Mouse (Mus musculus) hindbrain, postnatal 0 days (tissue): ENCODE measurements at regions not wholly inside any gene's neighbourhood (a gene's known extent, or its start where the extent isn't known, plus 50 kb on each side); places are given as distances from the start of the nearest gene placed in this dataset.

ENCODE experiments used
- ATAC-seq: fragments of 200-750 bp; cut with Nextera tagmentation; 2 replicates; pipeline ENCODE4 v1.8.0; 2017; ENCODE audit warnings: mild to moderate bottlenecking, moderate TSS enrichment, moderate library complexity
- DNase-seq: peaks from one replicate; pipeline ENCODE4 v3.0.0-alpha.2; 2015; ENCODE audit warnings: low spot score
- H3K27ac ChIP-seq: fragments of 300-500 bp; sonication (generic); 2 replicates; pipeline ENCODE4 v1.5.1; 2014; ENCODE audit warnings: mild to moderate bottlenecking
- H3K27me3 ChIP-seq: fragments of 300-500 bp; sonication (generic); 2 replicates; pipeline ENCODE4 v1.6.1; 2014; ENCODE audit warnings: low read length, mixed read lengths; ENCODE audit not compliant: insufficient read depth
- H3K36me3 ChIP-seq: fragments of 300-500 bp; sonication (generic); 2 replicates; pipeline ENCODE4 v1.6.1; 2014; ENCODE audit warnings: low read length, mixed read lengths; ENCODE audit not compliant: insufficient read depth
- H3K4me1 ChIP-seq: fragments of 300-500 bp; sonication (generic); 2 replicates; pipeline ENCODE4 v1.6.1; 2014; ENCODE audit warnings: antibody characterized with exemption, low read length, mixed read lengths; ENCODE audit not compliant: insufficient read depth
- H3K4me2 ChIP-seq: fragments of 300-500 bp; sonication (generic); 2 replicates; pipeline ENCODE4 v1.6.1; 2014; ENCODE audit warnings: low read depth, mild to moderate bottlenecking, low read length, moderate library complexity, mixed read lengths
- H3K4me3 ChIP-seq: fragments of 300-500 bp; sonication (generic); 2 replicates; pipeline ENCODE4 v1.5.1; 2014; ENCODE audit warnings: low read length
- H3K9ac ChIP-seq: fragments of 300-500 bp; sonication (generic); replicated peaks from 2 replicates; pipeline ENCODE4 v1.6.1; 2014; ENCODE audit warnings: mild to moderate bottlenecking, low read length, moderate library complexity, mixed read lengths
- H3K9me3 ChIP-seq: fragments of 300-500 bp; sonication (generic); 2 replicates; pipeline ENCODE4 v1.6.1; 2016; ENCODE audit warnings: low read length, mixed read lengths
- CTCF ChIP-seq: IDR thresholded peaks from 2 replicates; pipeline ENCODE4 v1.5.1; 2016; ENCODE audit warnings: antibody characterized with exemption, control low read depth, low read depth
- WGBS: fragments of 180-500 bp; shearing (Covaris S2); extraction: QIAGEN DNeasy Blood & Tissue Kit; methylation state at CpG from one replicate; pipeline ENCODE4 v1.1.7; 2014; 5-methylcytosine and 5-hydroxymethylcytosine counted together

DNA sequence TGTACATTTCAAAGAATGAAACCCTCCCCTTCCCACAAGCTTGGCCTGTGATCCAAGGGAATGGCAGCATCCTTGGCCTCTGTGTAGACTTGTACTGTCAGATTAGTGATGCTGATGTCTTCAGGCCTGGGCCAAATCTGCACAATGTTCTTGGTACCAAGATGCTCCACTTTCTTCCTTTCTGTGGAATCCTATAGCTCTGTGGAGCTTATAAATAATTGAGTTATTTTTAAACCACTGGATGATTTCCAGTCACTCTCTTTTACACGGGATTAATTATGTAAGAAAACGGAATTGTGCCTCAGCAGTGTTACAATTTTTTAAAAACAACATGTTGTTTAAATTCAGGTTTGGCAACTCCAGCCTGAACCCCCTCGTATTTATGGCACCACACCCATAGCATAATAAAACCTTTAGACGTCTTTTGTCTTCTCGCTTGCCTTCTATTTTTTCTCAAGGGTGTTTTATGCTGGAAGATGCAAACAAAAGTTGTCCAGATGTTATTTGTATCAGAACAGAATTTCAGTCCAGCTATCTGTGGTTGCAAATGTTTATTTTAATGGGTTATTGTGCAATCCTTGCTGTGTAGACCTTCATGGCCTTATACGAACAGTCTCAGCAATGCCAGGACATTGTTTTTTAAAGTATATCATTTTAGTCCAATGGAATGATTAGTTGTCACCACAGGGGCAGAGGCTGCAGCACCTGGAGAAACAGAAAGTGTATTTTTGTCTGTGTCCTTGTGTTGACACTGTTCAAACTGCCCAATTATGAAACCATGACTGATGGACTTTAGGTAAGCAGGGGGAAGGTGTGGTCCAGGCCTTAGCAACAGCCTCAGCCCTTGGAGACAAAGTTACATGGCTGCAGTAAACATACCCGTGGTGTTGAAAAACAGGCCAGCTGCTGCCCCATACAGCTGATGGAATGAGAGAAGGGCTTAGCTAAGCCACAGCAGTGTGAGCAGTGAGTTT lies 630.4 kb upstream of the Zeb2 start:
- 75% methylated on average over 7 of the region's 7 CpGs for WGBS

DNA sequence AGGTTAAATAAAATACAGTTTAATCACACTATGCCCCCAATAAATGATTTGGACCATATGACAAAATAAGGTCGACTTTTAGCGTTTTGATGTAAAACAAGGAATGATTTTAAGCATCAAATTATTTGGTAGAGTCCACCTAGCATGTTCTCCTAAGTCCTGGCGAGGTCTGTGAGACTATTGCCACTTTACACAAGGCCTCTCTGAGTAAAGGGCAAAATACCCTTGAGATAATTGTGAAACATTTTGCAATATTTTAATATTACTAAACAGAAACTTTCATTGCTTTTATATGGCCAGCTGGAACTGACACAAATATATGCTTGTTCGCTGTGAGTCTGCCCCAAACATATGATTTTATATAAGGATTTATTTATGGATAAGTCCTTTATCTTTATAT lies 629.4 kb upstream of the Zeb2 start:
- Histone ChIP-seq H3K4me2 (no peak overlapping the region), H3K27me3 (no peaks in the 10 kb centered on the region), H3K4me3 (no peak overlapping the region), H3K9me3 (no peaks in the 10 kb centered on the region), H3K9ac (no peak overlapping the region), H3K4me1 (no peaks in the 10 kb centered on the region), H3K27ac (no peak overlapping the region), H3K36me3 (no peaks in the 10 kb centered on the region)
- no peak for ATAC-seq
- no peak for TF ChIP-seq CTCF
- WGBS: 88% methylated on average over 4 of the region's 4 CpGs
- DNase-seq: no peak

More for the DNA sequence above, 630.4 kb upstream of the Zeb2 start:
- Histone ChIP-seq H3K36me3 (no peaks in the 10 kb centered on the region), H3K9ac (no peak overlapping the region), H3K4me2 (no peak overlapping the region), H3K9me3 (no peaks in the 10 kb centered on the region), H3K27me3 (no peaks in the 10 kb centered on the region), H3K27ac (no peak overlapping the region), H3K4me3 (no peak overlapping the region), H3K4me1 (no peaks in the 10 kb centered on the region)
- ATAC-seq (no peak), DNase-seq (no peak)
- TF ChIP-seq CTCF: no peak

DNA sequence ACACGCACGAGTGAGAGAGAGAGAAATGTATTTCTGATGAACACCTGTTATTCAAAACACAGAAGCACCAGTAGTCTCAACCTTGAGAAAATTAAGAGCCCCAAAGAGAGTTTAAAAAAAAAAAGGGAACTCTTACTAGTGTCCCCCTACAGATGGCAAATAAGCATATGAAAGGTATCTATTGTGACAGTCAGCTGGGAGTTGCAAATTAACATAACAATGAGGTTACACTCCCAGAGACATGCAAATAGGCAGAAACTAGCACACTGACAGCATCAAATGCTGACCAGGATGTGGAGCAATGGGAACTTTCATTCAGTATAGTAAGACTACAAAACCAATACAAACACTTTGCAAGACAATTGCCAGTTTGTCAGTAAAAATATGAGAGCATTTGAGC lies 619.1 kb upstream of the Zeb2 start:
- ATAC-seq: no peak
- H3K9ac ChIP-seq: no peak overlapping the region
- H3K36me3 ChIP-seq: no peaks in the 10 kb centered on the region
- H3K4me1 ChIP-seq: no peaks in the 10 kb centered on the region
- no peaks in the 10 kb centered on the region for H3K27me3 ChIP-seq
- no peaks in the 10 kb centered on the region for H3K9me3 ChIP-seq
- WGBS: 39% methylated on average over 2 of the region's 2 CpGs
- no peak overlapping the region for H3K27ac ChIP-seq
- no peak overlapping the region for H3K4me3 ChIP-seq
- no peak for TF ChIP-seq CTCF
- H3K4me2 ChIP-seq: no peak overlapping the region
- no peak for DNase-seq

DNA sequence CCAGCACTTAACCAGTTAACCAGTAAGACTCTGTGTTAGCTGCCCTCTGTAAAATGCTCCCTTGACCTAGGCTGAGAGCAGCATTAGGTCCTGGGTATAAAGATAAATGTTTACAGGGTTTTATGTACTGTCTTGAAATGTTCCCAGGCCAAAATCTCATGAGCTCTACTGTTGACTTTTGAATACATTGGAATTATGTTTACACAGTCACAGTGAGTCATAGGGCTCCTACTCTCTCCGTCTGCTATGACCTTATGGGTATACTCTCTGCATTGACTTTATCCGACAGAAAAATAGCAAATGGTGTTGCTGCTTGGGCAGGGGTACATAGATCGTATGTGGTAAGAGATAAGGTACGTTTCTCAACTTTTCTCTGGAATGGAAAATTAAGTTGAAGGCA lies 596.8 kb upstream of the Zeb2 start:
- Histone ChIP-seq H3K4me2 (no peak overlapping the region), H3K36me3 (no peaks in the 10 kb centered on the region), H3K9me3 (no peaks in the 10 kb centered on the region), H3K9ac (no peak overlapping the region), H3K27me3 (no peaks in the 10 kb centered on the region), H3K4me3 (no peak overlapping the region), H3K4me1 (no peaks in the 10 kb centered on the region), H3K27ac (no peak overlapping the region)
- no peak for ATAC-seq
- no peak for DNase-seq
- 94% methylated on average over 4 of the region's 4 CpGs for WGBS
- TF ChIP-seq CTCF: no peak

DNA sequence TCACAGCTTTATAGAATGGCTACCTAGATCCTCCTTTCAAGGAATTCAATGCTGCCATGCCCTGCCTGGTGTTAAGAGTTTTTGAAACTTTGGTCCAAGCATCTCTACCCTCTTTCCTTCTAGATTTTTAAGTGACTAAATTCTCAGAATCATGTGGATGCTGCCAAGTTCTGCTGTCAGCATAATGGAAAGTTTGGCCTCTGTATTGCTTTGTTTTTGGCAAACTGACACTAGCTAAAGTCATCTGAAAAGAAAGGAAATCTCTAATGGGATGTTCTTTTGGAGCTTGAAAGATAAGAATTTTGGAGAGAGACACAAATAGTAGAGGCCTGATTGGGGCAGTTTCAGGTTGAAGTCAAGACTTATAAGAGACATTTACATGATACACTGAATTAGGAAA lies 589.8 kb upstream of the Zeb2 start:
- H3K27me3 ChIP-seq: no peaks in the 10 kb centered on the region
- H3K4me3 ChIP-seq: no peak overlapping the region
- H3K27ac ChIP-seq: no peak overlapping the region
- no peak overlapping the region for H3K9ac ChIP-seq
- DNase-seq (no peak), ATAC-seq (no peak)
- no peaks in the 10 kb centered on the region for H3K36me3 ChIP-seq
- no peak overlapping the region for H3K4me2 ChIP-seq
- no peaks in the 10 kb centered on the region for H3K4me1 ChIP-seq
- no peak for TF ChIP-seq CTCF
- no peaks in the 10 kb centered on the region for H3K9me3 ChIP-seq

DNA sequence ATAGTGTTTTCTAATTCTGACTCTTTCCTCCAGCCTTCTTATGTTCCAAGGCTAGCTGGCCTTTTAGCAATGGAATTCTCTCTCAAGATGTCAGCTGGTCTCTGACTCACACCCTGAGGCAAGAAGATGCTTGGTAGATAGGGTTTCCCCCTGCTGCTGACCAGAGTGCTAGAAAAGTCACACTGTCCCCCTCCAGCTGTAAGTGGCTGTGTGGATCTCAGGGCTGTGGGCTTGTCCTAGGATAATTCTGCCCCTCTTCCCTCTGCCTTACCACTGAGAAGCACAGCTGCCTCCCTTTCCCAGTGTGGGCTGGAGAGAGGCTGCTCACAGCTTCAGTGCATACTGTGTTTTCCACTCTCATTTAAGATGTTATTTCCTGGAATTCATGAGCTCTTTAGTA lies 585.3 kb upstream of the Zeb2 start:
- H3K4me2 ChIP-seq: no peak overlapping the region
- H3K27me3 ChIP-seq: no peaks in the 10 kb centered on the region
- no peak overlapping the region for H3K9ac ChIP-seq
- no peak overlapping the region for H3K4me3 ChIP-seq
- H3K4me1 ChIP-seq: no peaks in the 10 kb centered on the region
- ATAC-seq (no peak), DNase-seq (no peak)
- no peaks in the 10 kb centered on the region for H3K9me3 ChIP-seq
- H3K36me3 ChIP-seq: no peaks in the 10 kb centered on the region
- TF ChIP-seq CTCF: no peak
- no peak overlapping the region for H3K27ac ChIP-seq

DNA sequence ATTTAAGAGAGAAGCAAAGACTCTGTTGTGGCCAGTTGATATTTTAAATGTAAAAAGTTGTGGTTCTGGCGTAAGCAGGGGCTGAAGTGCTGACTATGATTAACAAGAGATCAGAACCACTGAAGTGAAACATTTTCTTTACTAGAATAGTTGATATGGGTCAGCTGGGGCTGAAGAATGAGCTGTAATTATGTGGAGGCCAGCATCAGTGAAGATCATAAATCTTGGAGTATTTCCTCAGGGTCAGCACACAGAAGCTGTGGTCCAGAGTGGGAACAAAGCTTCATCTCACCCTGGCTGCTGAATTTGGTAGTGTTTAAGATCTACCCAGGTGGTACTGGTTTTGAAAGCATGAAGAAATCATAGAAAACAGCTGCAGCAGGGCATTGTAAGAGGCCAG lies 583.4 kb upstream of the Zeb2 start:
- Histone ChIP-seq H3K4me2 (no peak overlapping the region), H3K4me1 (no peaks in the 10 kb centered on the region), H3K9ac (no peak overlapping the region), H3K9me3 (no peaks in the 10 kb centered on the region), H3K27ac (no peak overlapping the region), H3K27me3 (no peaks in the 10 kb centered on the region), H3K4me3 (no peak overlapping the region), H3K36me3 (no peaks in the 10 kb centered on the region)
- 97% methylated on average over 1 of the region's 1 CpGs for WGBS
- no peak for DNase-seq
- TF ChIP-seq CTCF: no peak
- ATAC-seq: no peak
